Mouse (Mus musculus) kidney, adult 2 months (tissue): ENCODE measurements at regions not wholly inside any gene's neighbourhood (a gene's known extent, or its start where the extent isn't known, plus 50 kb on each side); places are given as distances from the start of the nearest gene placed in this dataset.

Experiments
- CTCF ChIP-seq: fragments of 200-500 bp; conservative IDR thresholded peaks from 2 replicates; pipeline ENCODE4 v1.5.1; 2011; ENCODE audit warnings: low read depth, mild to moderate bottlenecking, control low read depth, low read length, moderate library complexity, mixed read lengths; ENCODE audit not compliant: insufficient read depth, insufficient read length
- POLR2A ChIP-seq: fragments of 200-500 bp; IDR thresholded peaks from one replicate; pipeline ENCODE4 v1.6.1; 2011; ENCODE audit warnings: low read depth, low read length, control low read depth

GRCm38 (mm10) chr2:75517096-75517495 lies 142.0 kb upstream of the Hnrnpa3 start:
- no peak for TF ChIP-seq CTCF
- no peak for TF ChIP-seq POLR2A
